Mouse (Mus musculus) induced T-regulatory cell, adult 2 months (primary cell): ENCODE measurements around the gene Loxl1.
A peak's percentile ranks its signal among the peaks of the same experiment; 100 is the strongest.

Experiments
- DNase-seq: peaks from one replicate; pipeline ENCODE4 v3.0.0-alpha.2; 2012; ENCODE audit warnings: low read depth

Gene Loxl1

DNA sequence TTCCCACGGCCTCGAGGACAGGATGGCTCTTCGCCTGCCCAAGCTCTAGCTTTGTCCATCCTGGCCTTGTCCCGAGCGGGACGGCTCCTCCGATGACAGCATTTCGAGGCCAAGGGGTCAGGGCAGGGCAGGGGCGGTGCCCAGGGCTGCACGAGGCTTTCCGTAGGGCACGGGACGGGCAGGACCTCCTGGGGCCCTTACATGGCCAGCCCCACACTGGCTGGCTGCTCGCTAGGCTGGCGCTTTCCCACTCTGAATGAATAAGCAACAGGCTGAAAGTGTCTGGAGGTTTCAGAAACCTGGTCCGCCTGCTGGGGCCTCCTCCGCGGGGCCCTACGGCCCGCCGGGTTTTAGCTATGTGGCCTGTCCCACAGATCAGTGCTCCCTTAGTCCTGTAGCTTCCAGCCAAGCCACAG, at the start of gene Loxl1:
Gene Loxl1 (minus strand): TSS at position 243 of the 416 bp plus-strand sequence.
- DNase-seq, result no peak

DNA sequence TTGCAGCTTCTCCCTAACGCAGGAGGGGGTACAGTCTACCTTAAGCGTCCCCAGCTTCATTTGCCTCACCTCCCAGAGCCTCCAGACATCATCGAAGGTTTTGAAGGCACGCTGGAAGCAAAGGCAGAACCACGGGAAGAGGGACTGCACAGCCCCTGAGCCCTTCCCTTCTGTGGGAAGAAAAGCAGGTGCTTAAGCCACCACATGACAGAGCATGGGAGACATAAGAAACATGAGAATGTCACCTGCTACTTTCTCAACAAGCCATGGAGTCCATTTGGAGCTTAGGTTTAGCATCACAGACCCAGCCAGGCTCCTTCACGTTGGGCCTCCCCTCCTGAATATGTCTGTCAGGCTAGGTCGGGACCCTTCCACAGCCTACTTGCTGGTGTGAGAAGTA, 49.0 kb upstream of the Loxl1 start:
- no peak for DNase-seq

GRCm38 (mm10) chr9:58361373-58361772, 48.4 kb upstream of the Loxl1 start:
- no peak for DNase-seq

DNA sequence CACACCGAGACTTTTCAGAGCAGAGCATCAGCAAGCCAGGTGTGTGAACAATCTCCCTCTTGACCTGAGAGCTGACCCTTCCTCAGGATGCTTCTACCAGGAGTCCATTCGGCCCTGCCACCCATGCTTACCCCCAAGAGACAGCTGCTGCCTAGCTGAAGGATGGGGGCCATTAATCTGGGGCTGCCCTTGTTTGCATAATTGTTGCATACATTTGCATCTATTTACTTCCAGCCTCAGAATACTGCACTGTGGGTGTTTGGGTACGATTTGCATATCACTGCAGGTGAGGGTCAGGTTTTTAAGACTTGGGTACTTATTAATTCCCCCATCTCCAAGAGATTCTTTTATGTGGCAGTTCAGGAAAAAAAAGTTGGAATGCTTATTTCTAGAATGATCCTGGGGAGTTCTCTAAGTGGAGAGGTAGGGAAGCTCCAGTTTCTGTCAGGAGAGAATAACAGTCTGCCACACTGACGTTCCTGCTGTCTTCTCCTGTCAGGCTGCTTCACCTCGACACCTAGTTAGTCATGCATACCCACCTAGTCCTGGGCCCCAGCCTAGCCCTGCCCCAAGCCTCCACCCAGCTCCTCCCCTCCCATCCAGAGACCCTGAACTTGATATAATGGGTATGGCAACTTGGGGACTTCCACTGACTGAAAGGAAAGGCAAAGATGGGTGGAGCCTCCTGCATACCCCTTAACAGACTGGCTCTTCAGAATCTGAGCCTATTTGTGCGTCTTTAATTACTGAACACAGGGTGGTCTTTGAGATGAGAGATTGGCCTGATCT, 42.5 kb upstream of the Loxl1 start:
- no peak for DNase-seq

- DNase-seq, result no peak
Observed at GRCm38 (mm10) chr9:58354701-58355100, 41.7 kb upstream of the Loxl1 start.

DNA sequence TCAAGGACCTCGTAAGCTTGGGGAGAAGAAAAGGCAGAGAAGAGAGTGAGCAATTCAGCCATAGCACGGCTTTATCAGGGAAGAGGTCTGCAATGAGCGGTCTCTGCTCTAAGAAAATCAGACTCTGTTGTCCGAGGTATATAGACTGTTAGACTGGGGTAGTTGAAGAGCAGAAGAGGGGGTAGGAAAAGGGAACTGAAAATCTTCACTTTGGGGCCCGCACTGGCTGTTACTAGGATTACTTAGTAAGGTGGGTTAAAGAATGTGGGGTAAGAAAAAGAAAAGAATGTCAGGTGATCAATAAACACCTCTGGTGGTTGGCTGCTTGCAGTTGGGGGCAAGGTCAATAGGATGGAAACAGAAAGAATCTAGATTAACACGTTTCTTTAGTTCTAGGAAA, 40.2 kb upstream of the Loxl1 start:
- no peak for DNase-seq

DNA sequence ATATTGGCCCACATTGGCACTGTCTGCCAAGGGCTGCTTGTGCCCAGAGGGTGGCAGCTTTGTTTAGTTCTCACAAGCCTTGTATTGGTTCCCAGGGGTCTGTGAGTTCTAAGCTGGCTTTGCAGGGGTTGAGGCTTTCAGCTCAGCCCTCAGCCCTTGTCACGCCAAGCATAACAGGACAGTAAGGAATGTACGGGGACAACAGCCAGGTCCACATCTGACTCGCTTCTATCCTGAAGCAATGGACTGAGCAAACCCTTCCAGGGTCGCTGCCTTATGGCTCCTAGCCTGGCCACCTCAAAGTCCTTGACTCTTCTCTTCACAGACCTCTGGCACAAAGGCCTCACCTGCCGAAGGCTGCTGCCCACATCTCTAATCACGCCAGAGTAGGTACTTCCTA, 34.8 kb upstream of the Loxl1 start:
- DNase-seq, result no peak

- no peak for DNase-seq
Observed at GRCm38 (mm10) chr9:58346498-58346897, 33.5 kb upstream of the Loxl1 start.

DNA sequence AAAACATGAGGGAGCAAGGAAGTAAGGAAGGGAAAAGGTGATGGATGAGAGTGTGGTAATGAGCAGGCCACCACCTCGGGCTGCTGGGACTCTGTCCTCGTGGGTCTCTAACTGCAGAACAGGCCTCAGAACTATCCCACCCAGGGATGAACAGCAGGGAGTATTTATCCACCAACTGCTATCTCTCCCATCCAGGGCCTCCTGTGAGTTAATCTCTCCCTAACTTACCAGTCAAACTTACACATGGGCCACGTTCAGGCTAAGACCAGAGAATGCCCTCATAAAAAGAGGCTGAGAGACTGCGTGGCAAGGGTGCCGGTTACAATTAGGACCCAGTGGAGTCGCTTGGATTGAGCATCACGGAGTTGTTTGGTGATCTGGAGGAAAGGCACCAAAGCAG, 33.0 kb upstream of the Loxl1 start:
- DNase-seq, result no peak

GRCm38 (mm10) chr9:58341795-58342194, 28.8 kb upstream of the Loxl1 start:
- DNase-seq, result no peak

DNA sequence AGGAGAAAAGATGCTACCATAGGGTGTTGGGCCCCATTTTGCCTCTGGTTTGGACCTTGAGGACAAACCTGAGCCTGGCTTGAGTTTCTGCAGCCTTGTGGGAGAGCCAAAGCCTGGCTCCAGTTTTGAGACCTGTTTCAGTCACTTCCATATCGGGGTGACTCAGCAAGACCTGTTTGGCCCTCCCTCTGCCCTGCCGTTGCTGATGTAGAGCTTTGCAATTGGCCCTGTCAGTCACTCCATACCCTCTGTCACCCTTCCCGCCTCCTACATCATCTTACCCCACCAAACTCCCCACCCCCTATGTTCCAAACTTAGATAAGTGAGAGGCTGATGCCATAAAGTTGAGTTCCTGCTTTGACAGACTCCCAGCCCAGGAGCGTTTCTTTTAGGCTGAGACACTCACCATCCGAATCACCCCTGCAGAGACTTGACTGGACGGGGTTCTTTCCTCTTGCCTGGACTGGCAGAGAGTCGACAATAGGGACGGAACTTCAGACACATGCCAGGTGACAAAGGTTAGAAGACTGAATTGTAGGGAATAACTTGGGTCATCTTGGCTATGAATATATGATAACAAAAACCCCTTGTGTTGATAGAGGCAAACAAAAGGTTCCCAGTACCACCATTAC, 23.8 kb upstream of the Loxl1 start:
- no peak for DNase-seq

- DNase-seq, result no peak
Observed at GRCm38 (mm10) chr9:58331276-58331675, 18.3 kb upstream of the Loxl1 start.

GRCm38 (mm10) chr9:58330293-58330692, 17.3 kb upstream of the Loxl1 start:
- no peak for DNase-seq

DNA sequence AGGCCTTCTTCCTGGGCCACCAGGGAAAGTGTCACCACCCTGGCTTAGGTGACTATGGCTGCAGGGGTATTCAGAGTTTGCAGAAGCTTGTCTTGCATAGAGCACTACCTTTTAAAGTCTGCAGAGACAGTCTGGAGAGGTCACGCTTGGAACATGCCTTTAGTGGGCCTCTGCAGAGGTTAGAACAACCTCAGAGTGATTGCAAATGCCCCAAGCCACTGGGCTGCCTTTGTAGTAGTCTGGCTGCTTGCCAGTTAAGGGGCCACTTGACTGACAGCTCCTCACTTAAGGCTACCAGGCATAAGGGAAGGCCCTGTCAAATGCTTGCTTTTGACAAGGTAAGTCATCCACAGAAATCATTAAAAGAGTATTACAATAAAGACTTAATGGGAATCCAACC, 14.4 kb upstream of the Loxl1 start:
- no peak for DNase-seq

DNA sequence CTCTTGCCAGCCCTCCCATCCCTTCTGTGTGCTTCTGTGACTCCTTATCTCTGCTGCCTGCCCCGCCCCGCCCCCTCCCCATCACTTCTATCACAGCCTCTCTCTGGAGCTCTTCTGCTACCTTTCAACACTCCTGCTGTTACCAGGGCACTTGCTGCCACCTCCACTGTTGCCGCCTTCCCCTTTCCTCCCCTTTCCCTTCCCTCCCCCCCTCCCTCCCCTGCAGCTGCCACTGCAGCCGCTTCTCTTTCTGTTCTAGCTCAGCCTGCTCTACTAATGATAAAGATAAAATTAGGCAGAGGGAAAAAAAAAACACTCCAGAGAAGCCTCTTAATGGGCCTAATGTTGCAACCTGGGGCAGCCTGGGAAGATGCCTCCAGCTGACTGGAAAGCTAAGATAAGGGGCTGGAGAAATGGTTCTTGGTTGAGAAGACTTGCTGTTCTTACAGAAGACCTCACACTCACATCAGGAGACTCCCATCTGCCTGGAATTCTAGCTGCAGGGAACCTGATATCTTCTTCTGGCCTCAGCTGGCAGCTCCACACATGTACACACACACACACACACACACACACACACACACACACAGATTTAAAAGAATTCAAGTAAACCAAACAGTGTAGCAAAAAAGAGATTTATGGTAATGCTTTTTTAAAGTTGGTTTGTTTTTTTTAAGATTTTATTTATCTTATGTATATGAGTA, 13.6 kb upstream of the Loxl1 start:
- DNase-seq, result no peak

DNA sequence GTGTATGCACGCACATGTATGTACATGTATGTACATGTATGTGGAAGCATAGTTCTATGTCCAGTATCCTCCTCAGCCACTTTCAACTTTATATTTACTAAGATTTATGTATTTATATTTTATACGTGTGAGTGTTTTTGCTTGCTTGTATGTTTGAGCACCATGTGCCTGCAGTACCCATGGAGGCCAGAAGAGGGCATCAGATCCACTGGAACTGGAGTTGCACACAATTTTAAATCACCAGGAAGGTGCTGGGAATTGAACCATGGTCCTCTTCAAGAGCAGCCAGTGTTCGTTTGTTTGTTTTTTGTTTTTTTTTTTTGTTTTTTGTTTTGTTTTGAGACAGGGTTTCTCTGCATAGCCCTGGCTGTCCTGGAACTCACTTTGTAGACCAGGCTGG, 8.7 kb upstream of the Loxl1 start:
- peak; percentile 7 for DNase-seq

GRCm38 (mm10) chr9:58318317-58318716, 5.3 kb upstream of the Loxl1 start:
- no peak for DNase-seq

DNA sequence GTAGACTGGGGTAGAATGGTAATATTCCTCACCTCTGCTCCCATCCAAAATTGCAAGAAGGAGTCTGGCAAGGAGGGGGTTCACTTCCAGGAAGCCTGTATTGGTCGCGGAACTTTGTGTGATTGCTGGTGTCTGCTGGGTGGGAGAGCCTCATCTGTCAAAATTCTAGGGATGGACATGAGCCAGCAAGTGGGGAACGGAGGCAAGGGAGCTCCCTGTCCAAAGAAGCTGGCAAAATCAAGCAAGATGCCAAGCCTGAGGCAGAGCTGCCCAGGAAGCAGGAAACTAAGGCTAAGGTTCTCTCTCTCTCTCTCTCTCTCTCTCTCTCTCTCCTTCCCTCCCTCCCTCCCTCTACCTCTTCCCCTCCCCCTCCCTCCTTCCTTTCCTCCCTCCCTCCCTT, 4.4 kb upstream of the Loxl1 start:
- DNase-seq, result no peak

DNA sequence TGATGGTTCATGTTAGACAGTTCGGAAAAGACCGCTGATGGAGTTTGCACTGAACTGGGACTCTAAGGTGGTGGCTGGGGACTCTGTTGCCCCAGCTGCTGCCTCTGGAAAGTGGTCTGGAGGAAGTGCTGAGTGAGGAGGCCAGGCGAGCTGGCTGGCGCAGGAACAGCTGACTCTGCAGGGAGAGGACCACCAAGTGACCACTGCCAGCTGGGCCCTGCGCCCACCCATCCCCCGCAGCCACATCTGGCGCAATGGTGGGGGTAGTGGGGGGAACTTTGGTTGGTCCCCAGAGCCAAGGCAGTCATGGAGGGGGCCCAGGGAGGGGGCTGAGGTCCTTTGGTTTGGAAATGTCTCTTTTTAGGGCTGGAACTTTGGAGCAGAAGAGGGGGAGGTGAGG, 3.8 kb upstream of the Loxl1 start:
- no peak for DNase-seq

DNA sequence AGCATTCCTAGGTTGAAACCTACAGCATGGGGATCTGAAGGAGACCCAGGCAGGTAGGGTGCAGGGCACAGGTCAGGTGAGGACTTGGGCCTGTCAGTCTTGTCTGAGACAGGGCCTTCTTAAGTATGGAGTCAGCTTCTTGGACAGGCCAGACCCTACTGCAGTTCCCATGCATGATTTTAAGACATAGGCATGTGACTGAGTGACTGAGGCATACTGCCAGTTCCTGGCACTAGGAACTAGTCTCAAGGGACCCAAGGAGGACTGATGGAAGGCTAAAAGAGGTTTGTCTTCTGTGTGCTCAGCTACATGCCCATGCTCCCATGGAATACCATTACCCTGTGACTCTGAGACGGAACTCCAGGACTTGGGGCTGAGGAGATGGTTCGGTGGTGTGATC, 2.9 kb upstream of the Loxl1 start:
- no peak for DNase-seq

DNA sequence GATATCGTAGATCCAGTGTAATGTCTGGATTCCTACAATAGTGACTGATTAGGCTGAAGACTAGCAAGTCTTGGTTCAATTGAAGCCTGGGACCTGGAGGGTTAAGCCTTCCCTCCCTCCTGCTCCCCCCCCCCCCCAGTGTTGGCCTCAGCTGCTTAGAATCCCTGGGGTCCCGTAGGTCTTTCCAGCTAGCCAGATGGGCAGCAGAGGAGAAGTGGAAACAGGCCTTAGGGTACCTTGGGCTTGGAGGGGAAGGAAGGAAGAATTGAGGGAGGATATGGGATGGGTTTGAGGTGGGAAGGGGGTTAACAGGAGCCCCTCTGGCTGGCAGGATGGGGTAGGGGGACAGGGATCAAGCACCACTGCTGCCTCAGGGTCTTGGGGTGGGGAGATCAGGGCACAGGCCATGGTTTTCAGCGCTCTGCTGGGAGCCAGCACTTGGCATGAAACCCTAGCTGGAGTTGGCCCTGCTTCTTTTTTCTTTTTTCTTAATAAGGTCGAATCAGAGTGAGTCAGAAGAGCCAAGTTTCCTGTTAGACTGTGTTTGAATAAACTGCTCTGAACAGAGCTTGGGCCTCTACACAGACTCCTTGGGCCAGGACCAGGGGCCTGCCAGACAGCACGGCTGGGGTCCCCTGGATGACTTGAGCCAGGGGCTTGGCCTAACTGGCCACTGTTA, 1.8 kb upstream of the Loxl1 start:
- no peak for DNase-seq

GRCm38 (mm10) chr9:58312196-58312943, 616 bp downstream of the Loxl1 start:
- no peak for DNase-seq
